Mouse (Mus musculus) intestine, embryonic 16.5 days (tissue): ENCODE data around the gene Tns2. TPM values are rescaled to one million over a fixed set of nuclear protein-coding genes. Genes with fewer than 3 reads are reported as not detected.
A peak's percentile ranks its signal among the peaks of the same experiment; 100 is the strongest.

ENCODE experiments used
- ATAC-seq: fragments of 200-750 bp; cut with Nextera tagmentation; 2 replicates; pipeline ENCODE4 v1.8.0; 2017; ENCODE audit warnings: moderate TSS enrichment, moderate library complexity
- H3K27ac ChIP-seq: fragments of 300-500 bp; sonication (generic); 2 replicates; pipeline ENCODE4 v1.5.1; 2014; ENCODE audit warnings: mild to moderate bottlenecking, low read length
- H3K27me3 ChIP-seq: fragments of 300-500 bp; sonication (generic); replicated peaks from 2 replicates; pipeline ENCODE4 v1.6.1; 2014; ENCODE audit warnings: low read length, control low read depth, mixed read lengths; ENCODE audit not compliant: control insufficient read depth, insufficient read depth
- H3K36me3 ChIP-seq: fragments of 300-500 bp; sonication (generic); 2 replicates; pipeline ENCODE4 v1.6.1; 2014; ENCODE audit warnings: low read length, control low read depth; ENCODE audit not compliant: control insufficient read depth, insufficient read depth
- H3K4me1 ChIP-seq: fragments of 300-500 bp; sonication (generic); 2 replicates; pipeline ENCODE4 v1.6.1; 2014; ENCODE audit warnings: low read length, control low read depth, mixed read lengths; ENCODE audit not compliant: control insufficient read depth, insufficient read depth
- H3K4me2 ChIP-seq: fragments of 300-500 bp; sonication (generic); 2 replicates; pipeline ENCODE4 v1.6.1; 2014; ENCODE audit warnings: low read depth, low read length, control low read depth
- H3K4me3 ChIP-seq: fragments of 300-500 bp; sonication (generic); 2 replicates; pipeline ENCODE4 v1.5.1; 2014; ENCODE audit warnings: mild to moderate bottlenecking, low read length
- H3K9ac ChIP-seq: fragments of 300-500 bp; sonication (generic); 2 replicates; pipeline ENCODE4 v1.6.1; 2014; ENCODE audit warnings: low read depth, low read length
- H3K9me3 ChIP-seq: fragments of 300-500 bp; sonication (generic); 2 replicates; pipeline ENCODE4 v1.6.1; 2016; ENCODE audit warnings: low read length, control low read depth; ENCODE audit not compliant: control insufficient read depth
- WGBS: fragments of 180-500 bp; shearing (Covaris S2); extraction: QIAGEN DNeasy Blood & Tissue Kit; methylation state at CpG from one replicate; pipeline ENCODE4 v1.1.7; 2014; 5-methylcytosine and 5-hydroxymethylcytosine counted together
- polyA plus RNA-seq: library from polyadenylated mRNA; unstranded; fragments of >200 nt; fragmentation: Nextera tagmentation; extraction: Ambion mirVana; gene quantifications from 2 replicates; pipeline ENCODE4 v1.2.1, GENCODE M21; 2015

Gene Tns2
- polyA plus RNA-seq, 1 experiment from 2014 or later: 26.4 TPM

DNA sequence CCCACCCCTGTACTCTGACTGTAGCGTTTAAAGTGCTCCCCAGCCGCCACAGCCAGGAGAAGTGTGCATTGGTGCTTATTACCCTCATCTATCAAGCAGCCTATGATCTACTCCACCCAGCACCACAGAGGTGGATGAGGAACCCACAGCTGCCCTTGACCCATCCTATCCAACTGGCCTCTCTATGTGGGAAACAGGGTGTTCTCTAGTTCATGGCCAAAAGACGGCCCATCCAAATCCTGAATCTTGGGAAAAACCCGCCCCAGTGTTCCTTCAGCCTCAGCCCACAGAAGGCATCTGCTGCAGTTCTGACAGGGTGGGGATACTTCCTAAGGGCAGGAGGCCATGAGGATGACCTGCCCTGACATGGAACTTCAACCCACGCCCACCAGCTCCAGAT is 20.3 kb downstream of the Tns2 start:
- WGBS: 79% methylated on average over 5 of the region's 5 CpGs
- no peaks in the 10 kb centered on the region for H3K27me3 ChIP-seq
- H3K9me3 ChIP-seq: no peaks in the 10 kb centered on the region
- H3K4me3 ChIP-seq: no peak overlapping the region
- no peak overlapping the region for H3K9ac ChIP-seq
- no peak overlapping the region for H3K27ac ChIP-seq
- ATAC-seq: no peak
- H3K36me3 ChIP-seq: peaks cover 13% of the 10 kb centered on the region
- H3K4me2 ChIP-seq: no peak overlapping the region
- peaks cover 9% of the 10 kb centered on the region; the same call in 1 of the 2 replicates for H3K4me1 ChIP-seq

DNA sequence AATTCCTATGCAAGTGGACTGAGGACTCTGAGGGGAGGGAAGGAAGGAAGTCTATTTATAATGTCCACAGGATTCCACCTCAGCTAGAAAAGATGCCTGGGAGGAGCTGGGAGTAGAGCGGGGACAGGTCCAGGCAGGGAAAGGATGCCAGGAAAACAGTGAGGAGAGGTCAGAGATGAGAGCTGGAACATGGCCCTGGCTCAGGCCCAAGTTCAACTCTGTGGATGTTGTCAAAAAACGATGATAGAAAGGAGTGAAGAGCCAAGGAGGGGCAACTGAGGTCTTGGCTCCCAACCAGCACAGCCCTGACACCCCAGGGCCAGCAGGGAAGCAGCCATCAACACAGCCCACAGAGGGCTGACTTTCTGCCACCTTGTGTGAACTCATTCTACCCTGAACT is 26.1 kb downstream of the Tns2 start:
- peak overlapping the region; percentile 6; the same call in 1 of the 2 replicates for H3K27ac ChIP-seq
- peaks cover 7% of the 10 kb centered on the region for H3K36me3 ChIP-seq
- WGBS: 48% methylated on average over 2 of the region's 2 CpGs

DNA sequence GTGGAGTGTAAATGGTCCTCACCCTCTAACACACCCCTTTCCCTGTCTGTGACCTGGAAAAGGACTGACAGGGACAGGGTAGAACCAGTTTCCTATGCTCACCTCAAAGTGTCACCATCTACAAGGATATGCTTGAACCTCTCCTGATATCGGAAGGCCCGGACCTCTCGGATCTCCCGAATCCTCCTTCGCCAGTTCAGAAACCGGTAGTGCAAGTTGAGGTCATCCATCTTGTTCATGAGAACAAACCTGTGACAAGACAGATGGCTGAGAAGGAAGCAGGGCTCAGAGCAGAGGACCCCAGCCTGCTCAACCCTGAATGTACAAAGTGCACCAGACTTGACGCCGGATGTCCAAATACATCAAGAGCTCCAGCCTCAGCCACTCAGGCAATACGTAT is 33.1 kb downstream of the Tns2 start:
- no peak for ATAC-seq
- Histone ChIP-seq H3K4me1 (peaks cover 6% of the 10 kb centered on the region), H3K27ac (no peak overlapping the region), H3K4me3 (no peak overlapping the region), H3K9ac (no peak overlapping the region), H3K9me3 (no peaks in the 10 kb centered on the region), H3K36me3 (no peaks in the 10 kb centered on the region; the same call in 1 of the 2 replicates), H3K4me2 (no peak overlapping the region), H3K27me3 (no peaks in the 10 kb centered on the region)
- WGBS: 68% methylated on average over 9 of the region's 9 CpGs

More for the DNA sequence above, 26.1 kb downstream of the Tns2 start:
- H3K4me3 ChIP-seq: no peak overlapping the region
- H3K9ac ChIP-seq: no peak overlapping the region
- no peaks in the 10 kb centered on the region for H3K27me3 ChIP-seq
- H3K9me3 ChIP-seq: no peaks in the 10 kb centered on the region
- no peak for ATAC-seq
- H3K4me2 ChIP-seq: no peak overlapping the region
- H3K4me1 ChIP-seq: no peaks in the 10 kb centered on the region

DNA sequence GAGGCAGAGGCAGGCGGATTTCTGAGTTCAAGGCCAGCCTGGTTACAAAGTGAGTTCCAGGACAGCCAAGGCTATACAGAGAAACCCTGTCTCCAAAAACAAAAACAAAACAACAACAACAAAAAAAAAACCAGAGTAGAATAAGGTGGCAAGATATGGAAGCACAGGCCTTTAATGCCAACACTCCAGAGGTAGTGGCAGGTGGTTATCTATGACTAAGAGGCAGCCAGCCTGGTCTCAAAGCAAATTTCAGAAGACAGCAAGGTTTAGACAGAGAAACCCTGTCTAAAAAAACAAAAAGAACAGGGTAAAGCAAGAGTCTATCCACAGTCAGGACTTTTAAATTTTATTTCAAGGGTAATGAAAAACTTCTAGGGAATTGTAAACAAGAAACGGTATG is 34.5 kb downstream of the Tns2 start:
- no peak overlapping the region for H3K4me2 ChIP-seq
- H3K27ac ChIP-seq: no peak overlapping the region
- H3K4me1 ChIP-seq: peaks cover 6% of the 10 kb centered on the region
- no peaks in the 10 kb centered on the region; the same call in 1 of the 2 replicates for H3K36me3 ChIP-seq
- H3K27me3 ChIP-seq: no peaks in the 10 kb centered on the region
- ATAC-seq: no peak
- no peaks in the 10 kb centered on the region for H3K9me3 ChIP-seq
- H3K9ac ChIP-seq: no peak overlapping the region
- WGBS: 69% methylated on average over 2 of the region's 2 CpGs
- no peak overlapping the region for H3K4me3 ChIP-seq

DNA sequence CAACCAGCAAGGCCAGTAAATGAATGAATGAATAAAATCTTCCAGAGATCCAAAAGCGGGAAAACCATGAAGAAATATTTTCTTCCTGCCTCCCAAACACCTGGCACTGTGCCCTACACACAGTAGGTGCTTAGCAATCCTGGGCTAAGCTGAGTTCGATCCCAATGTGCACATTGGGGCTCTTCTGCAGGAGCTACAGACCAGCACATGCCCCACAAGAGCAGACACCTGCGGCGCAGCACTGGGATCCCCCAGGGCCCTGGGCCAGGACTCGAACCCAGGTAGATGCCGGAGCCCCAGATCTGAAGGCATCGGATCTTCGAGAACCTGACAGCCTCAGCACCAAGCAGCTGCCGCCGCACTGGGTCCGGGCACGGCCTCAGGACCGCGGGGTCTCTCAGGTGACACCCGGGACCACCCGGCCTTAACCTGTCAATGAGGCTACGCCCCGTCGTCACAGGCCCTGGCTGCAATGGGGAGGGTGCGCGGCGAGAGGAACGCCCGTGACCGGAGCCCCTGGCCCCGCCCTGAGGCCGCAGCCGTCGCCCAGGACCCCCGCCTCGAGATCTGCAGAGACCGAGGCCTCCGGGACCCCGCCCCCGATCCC is 35.4 kb downstream of the Tns2 start:
- Histone ChIP-seq H3K9ac (peak overlapping the region; percentile 78), H3K4me3 (peak overlapping the region; percentile 82), H3K4me1 (peaks cover 6% of the 10 kb centered on the region), H3K4me2 (peak overlapping the region; percentile 74), H3K27me3 (no peaks in the 10 kb centered on the region), H3K9me3 (no peaks in the 10 kb centered on the region), H3K27ac (peak overlapping the region; percentile 69), H3K36me3 (no peaks in the 10 kb centered on the region)
- WGBS: 1% methylated on average over 31 of the region's 35 CpGs
- peak; percentile 68 for ATAC-seq

DNA sequence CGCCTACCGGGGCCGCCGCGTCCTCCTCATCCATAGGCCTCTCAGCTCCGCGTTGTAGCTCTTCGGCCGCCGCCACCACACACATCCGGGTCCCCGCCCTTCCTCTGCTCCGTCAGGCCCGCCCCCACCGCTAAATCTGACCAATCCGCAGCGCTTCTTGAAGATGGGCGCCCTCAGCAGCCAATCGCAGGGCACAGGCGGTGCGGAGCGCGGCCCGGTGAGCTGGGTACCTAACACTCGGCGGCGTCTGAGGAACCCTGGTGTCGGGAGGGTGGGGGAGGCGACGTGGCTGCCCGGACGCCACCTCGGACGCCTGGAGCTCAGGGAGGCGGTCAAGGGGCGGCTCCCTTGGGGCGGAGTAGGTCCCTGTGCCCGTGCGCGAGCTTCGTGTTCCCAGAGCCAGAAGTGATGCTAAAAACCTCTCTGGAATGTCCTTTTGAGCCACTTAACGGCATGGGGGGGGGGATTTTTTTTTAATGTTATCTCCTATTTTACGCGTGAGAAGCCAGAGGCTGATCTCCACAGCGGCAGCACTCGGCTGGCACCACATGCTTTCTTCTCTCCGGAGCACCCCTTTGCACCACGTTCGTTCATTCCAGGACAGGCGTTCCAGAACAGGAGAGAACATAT is 36.0 kb downstream of the Tns2 start, which contains the start of gene Spryd3:
TSS of gene Spryd3 (minus strand) at position 106 of the 630 bp plus-strand sequence.
- H3K4me1 ChIP-seq: peaks cover 6% of the 10 kb centered on the region
- no peaks in the 10 kb centered on the region for H3K27me3 ChIP-seq
- peak; percentile 100 for ATAC-seq
- H3K4me2 ChIP-seq: peak within 1 kb of the TSS; percentile 74
- H3K9me3 ChIP-seq: no peaks in the 10 kb centered on the region
- peak within 1 kb of the TSS; percentile 82 for H3K4me3 ChIP-seq
- peak within 1 kb of the TSS; percentile 69 for H3K27ac ChIP-seq
- WGBS: under 1% methylated on average over 50 of the region's 50 CpGs
- no peaks in the 10 kb centered on the region for H3K36me3 ChIP-seq
- H3K9ac ChIP-seq: peak within 1 kb of the TSS; percentile 78

DNA sequence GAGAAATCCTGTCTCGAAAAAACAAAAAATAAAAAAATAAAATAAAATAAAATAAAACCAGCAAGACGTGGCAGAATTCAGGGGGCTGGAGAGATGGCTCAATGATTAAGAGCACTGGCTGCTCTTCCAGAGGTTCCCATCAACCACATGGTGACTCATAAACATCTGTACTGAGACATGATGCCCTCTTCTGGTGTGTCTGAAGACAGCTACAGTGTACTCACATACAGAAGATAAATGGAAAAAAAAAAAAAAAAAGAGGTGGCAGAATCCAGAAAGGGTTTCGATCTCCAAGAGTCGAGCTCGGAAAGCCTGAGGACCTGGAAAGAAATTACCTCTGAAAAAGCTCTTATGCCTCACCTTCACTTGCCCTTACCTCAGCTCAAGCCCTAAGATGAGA is 40.9 kb downstream of the Tns2 start:
- WGBS: 89% methylated on average over 5 of the region's 5 CpGs

DNA sequence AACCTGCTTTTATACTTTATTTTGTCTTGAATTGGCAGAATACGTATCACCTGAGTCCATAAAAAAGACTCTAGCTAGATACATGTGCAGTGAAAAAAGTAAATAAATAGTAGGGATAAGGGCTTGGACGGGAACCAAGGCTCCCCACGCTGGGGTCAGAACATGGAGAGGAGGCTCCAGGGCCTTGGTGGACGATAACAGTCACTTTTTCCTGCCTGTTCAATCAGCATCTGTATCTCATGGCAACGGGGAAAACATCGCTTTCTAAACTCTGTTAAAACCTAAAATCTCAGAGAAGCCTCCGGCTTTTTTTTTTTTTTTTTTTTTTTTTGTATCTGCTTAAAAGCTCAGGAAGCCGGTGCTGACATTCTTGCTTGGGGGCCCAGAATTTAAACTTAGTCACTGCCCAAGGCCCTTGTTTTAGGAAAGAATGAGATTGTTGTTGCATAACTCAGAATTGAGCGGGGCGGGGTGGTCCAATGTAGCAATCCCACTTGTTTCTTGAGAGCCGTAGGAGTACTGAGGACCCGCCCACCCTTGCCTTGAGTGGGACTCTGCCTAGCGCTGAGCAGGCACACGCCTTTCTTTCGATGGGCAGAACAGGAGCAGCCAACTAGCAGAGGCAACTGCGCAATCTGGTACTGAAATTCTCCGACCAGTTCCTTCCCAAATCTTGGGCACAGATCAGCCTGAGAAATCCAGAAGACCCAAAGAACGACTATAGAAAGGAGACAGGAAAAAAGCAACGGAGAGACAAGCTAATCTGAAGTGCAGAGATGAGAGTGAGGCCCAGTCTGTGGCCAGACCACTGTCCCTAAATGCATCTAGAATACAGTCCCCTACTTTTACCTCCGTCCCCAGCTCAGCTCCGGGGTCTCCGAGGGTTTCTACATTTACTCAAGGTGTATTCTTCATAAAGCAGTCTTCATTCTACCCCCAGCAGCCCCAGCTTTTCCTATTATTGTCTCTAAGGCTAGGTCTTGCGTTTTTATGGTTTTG is 43.0 kb downstream of the Tns2 start:
- Histone ChIP-seq H3K4me3 (no peak overlapping the region), H3K4me1 (peaks cover 16% of the 10 kb centered on the region; the same call in 1 of the 2 replicates), H3K27ac (no peak overlapping the region), H3K27me3 (peaks cover 14% of the 10 kb centered on the region), H3K4me2 (no peak overlapping the region), H3K9me3 (no peaks in the 10 kb centered on the region), H3K9ac (no peak overlapping the region), H3K36me3 (no peaks in the 10 kb centered on the region)
- WGBS: 48% methylated on average over 23 of the region's 23 CpGs
- no peak for ATAC-seq

More for the DNA sequence above, 40.9 kb downstream of the Tns2 start:
- no peak overlapping the region for H3K27ac ChIP-seq
- H3K4me2 ChIP-seq: no peak overlapping the region
- H3K9ac ChIP-seq: no peak overlapping the region
- no peaks in the 10 kb centered on the region for H3K9me3 ChIP-seq
- H3K4me3 ChIP-seq: no peak overlapping the region
- H3K36me3 ChIP-seq: no peaks in the 10 kb centered on the region
- ATAC-seq: no peak
- H3K27me3 ChIP-seq: peaks cover 14% of the 10 kb centered on the region
- H3K4me1 ChIP-seq: peaks cover 17% of the 10 kb centered on the region

DNA sequence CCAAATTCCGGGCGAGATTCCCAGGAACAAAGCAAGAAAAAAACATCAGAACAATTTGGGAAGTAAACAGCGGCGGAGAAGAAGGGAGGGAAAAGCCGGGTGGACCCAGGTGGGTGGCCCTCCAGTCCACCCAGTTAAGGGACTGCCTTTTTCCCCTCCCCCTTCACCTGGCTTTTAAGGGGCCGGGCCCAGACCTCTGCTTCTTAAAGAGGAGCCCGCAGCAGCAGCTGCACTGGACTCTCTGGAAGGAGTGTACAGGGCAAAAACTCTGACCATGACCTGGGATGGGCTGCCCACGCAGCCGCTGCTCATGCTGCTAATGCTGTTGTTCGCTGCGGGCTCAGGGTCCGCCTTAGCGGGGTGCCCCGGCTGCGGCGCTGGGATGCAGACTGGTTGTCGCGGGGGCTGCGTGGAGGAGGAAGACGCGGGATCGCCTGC is 44.1 kb downstream of the Tns2 start, which contains the start of gene Igfbp6:
TSS of gene Igfbp6 (plus strand) at position 89 of the 438 bp plus-strand sequence.
- Histone ChIP-seq H3K4me3 (peak within 1 kb of the TSS; percentile 18), H3K27ac (no peak within 1 kb of the TSS), H3K4me1 (peaks cover 20% of the 10 kb centered on the region; the same call in 1 of the 2 replicates), H3K27me3 (peaks cover 14% of the 10 kb centered on the region), H3K9me3 (no peaks in the 10 kb centered on the region), H3K36me3 (no peaks in the 10 kb centered on the region), H3K9ac (peak within 1 kb of the TSS; percentile 52), H3K4me2 (peak within 1 kb of the TSS; percentile 11)
- 13% methylated on average over 22 of the region's 22 CpGs for WGBS
- no peak for ATAC-seq
